Mouse (Mus musculus): ENCODE data around the gene Ak6.

- TF ChIP-seq POLR2A (IDR thresholded peaks at IDR 0.05; ENCODE audit: borderline replicate concordance, extremely low read depth, insufficient read depth, insufficient read length, poor library complexity, severe bottlenecking) (no peak), CTCF (IDR thresholded peaks at IDR 0.05; ENCODE audit: borderline replicate concordance, extremely low read depth, insufficient read depth, insufficient read length) (no peak)
Measured at GRCm38 (mm10) chr13:100603031-100603737, 47.6 kb upstream of the Ak6 start.

All from brain, embryonic 14.5 days (tissue).